Mouse (Mus musculus) CH12F3 (cell line): ENCODE measurements around the gene 5330417C22Rik.
"Not testable (repeated sequence)": the region's sequence is repeated elsewhere in the genome, so short reads cannot be mapped to it uniquely, and the experiment has no call there.

Experiments
- in situ Hi-C: fragments of 300-500 bp; cut with MboI; formaldehyde crosslinking; loops from 2 replicates; pipeline ENCODE4 v1.14.3; 2020; ENCODE audit warnings: low sequenced_read_pairs

Gene 5330417C22Rik

GRCm38 (mm10) chr3:108533114-108533885, 3.0 kb downstream of the 5330417C22Rik start:
- in situ Hi-C loops = no loop called here

- in situ Hi-C loops = no loop called here
Measured at GRCm38 (mm10) chr3:108528489-108528888, 7.8 kb downstream of the 5330417C22Rik start.

GRCm38 (mm10) chr3:108523415-108523814, 12.9 kb downstream of the 5330417C22Rik start:
- in situ Hi-C loops = no loop called here

- in situ Hi-C loops = no loop called here
Measured at GRCm38 (mm10) chr3:108518276-108518675, 18.1 kb downstream of the 5330417C22Rik start.

GRCm38 (mm10) chr3:108513465-108513864, 22.9 kb downstream of the 5330417C22Rik start:
- in situ Hi-C loops = no loop called here

- in situ Hi-C loops = no loop called here
Measured at GRCm38 (mm10) chr3:108510716-108511483, 25.4 kb downstream of the 5330417C22Rik start.

- in situ Hi-C loops = no loop called here
Measured at GRCm38 (mm10) chr3:108510156-108510555, 26.2 kb downstream of the 5330417C22Rik start.

GRCm38 (mm10) chr3:108508745-108509474, 27.4 kb downstream of the 5330417C22Rik start:
- in situ Hi-C loops = no loop called here

GRCm38 (mm10) chr3:108503908-108504307, 32.4 kb downstream of the 5330417C22Rik start:
- in situ Hi-C loops = no loop called here

- in situ Hi-C loops = not testable (repeated sequence)
Measured at GRCm38 (mm10) chr3:108501411-108501810, 34.9 kb downstream of the 5330417C22Rik start.

GRCm38 (mm10) chr3:108499826-108500225, 36.5 kb downstream of the 5330417C22Rik start:
- in situ Hi-C loops = no loop called here

- in situ Hi-C loops = no loop called here
Measured at GRCm38 (mm10) chr3:108497602-108498001, 38.7 kb downstream of the 5330417C22Rik start.

GRCm38 (mm10) chr3:108495486-108495885, 40.9 kb downstream of the 5330417C22Rik start:
- in situ Hi-C loops = no loop called here

- in situ Hi-C loops = no loop called here
Measured at GRCm38 (mm10) chr3:108494861-108495474, 41.4 kb downstream of the 5330417C22Rik start.

GRCm38 (mm10) chr3:108489968-108490367, 46.4 kb downstream of the 5330417C22Rik start:
- in situ Hi-C loops = no loop called here

GRCm38 (mm10) chr3:108484749-108485148, 51.6 kb downstream of the 5330417C22Rik start:
- in situ Hi-C loops = no loop called here

- in situ Hi-C loops = no loop called here
Measured at GRCm38 (mm10) chr3:108478800-108479199, 57.5 kb downstream of the 5330417C22Rik start.

- in situ Hi-C loops = no loop called here
Measured at GRCm38 (mm10) chr3:108476761-108477619, 59.3 kb downstream of the 5330417C22Rik start.

- in situ Hi-C loops = no loop called here
Measured at GRCm38 (mm10) chr3:108475496-108475895, 60.8 kb downstream of the 5330417C22Rik start.

- in situ Hi-C loops = no loop called here
Measured at GRCm38 (mm10) chr3:108474969-108475368, 61.4 kb downstream of the 5330417C22Rik start.
